Mouse (Mus musculus) cerebellum, adult 8-10 months (tissue): Measurements from ENCODE around the gene D630023F18Rik.

Experiments
- DNase-seq: peaks from one replicate; pipeline ENCODE4 v3.0.0; 2022

Gene D630023F18Rik

DNA sequence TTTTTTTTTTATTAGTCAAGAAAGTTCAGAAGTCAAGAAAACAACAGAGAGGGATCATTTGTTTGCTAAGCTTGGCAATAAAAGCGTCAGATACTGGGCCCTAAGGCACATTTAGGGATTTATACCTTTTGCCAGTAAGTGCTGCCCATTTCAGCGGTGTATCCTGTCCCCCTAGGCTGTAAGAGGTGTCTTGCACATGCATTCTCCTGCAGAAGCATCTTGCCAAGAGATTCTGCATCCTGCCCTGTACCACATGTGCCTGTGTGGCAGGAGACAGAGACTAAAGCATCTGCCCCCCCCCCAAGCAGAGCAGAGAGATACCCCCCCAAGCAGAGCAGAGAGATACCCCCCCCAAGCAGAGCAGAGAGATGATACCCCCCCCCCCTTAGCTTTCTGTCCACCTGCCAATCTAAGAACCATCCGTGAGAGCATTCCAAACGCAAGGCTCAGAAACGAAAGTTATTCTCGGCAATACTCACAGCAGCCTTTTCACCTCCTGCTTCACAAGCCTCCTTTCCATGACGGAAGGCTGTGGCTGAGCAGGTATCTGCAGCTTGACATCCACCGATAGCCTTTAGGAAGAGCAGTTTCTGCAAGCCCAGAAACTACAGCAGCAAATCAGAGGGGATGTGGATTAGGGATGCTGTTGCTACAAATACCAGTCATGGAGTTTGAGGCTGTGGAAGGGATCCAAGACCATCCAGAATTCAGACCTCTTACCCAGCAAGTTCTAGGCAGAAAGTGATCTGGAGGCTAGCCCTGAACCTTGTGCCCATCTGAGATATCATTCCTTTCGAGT lies at the start of gene D630023F18Rik:
TSS of gene D630023F18Rik (minus strand) at position 641 of the 799 bp plus-strand sequence.
- no peak for DNase-seq

DNA sequence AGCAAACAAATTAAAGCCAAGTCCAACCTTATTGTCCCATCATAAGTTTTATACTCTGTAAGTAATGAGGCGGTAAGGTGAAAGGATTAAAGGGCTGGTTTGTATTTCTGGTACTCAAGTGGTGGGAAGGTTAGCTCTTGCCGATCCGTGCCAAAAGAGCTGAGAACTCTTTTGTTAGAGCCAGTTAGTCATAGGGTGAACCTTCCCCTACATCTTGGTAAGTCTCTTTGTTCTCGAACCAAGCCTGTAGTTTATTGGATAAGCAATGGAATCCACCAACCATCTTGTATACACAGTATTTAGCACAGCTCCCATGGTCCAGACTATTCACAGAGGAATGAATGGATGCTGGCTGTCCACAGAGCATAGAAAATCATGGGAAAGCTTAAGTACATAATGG lies 48.6 kb upstream of the D630023F18Rik start:
- DNase-seq, result no peak

DNA sequence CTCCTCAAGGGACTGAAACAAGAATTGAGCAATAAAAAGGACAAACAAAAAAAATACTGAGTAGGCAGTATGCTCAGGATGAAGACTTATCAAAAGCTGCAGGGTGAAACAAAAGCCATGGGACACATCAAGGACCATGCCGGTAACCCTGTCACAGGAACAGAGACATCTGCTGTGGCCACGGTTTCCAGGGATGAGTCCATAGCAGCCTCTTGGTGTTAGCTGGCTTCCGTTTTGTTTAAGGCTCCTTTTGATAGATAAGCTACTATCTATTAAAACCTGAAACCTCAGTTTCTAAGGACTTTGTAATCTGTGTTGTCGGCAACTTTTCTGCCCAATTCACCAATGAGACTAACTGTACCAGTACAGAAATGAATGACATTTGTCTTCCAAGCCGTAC lies 46.9 kb upstream of the D630023F18Rik start:
- DNase-seq, result no peak

DNA sequence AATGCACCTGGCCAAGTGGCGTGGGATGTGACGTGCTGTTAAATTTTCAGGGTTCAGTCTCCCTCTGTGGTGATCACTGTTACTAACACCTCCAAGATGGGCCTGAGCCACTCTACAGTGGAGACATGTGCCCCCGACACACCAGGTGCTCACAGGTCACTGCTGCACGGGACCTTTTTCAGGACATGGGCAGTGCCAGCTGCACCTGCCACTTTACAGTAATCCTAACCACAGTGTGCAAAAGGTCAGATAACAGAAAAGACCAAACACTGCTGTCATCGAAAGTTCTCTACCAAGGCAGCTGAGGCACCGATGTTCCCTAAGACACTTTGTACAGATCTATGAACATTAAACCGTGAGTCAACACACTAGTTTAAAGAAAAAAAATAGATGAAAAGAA lies 46.5 kb upstream of the D630023F18Rik start:
- no peak for DNase-seq

DNA sequence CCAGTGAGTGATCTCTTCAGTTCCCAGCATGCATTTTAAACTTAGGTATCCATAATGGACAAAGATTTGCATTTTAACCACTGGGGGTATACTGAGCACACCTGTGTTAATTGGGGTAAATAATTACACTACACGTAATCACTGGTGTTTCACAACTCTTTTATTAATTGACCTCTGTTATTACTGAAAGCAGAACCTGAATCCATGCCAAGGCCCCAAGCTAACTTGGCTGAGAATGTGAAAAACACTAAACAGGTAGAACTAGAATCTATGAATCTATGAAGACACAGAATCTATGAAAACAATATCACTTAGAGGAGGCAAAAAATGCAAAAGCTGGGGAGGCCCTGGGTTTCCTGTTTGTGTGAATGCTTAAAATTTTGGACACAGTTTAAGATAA lies 44.5 kb upstream of the D630023F18Rik start:
- DNase-seq, result no peak

DNA sequence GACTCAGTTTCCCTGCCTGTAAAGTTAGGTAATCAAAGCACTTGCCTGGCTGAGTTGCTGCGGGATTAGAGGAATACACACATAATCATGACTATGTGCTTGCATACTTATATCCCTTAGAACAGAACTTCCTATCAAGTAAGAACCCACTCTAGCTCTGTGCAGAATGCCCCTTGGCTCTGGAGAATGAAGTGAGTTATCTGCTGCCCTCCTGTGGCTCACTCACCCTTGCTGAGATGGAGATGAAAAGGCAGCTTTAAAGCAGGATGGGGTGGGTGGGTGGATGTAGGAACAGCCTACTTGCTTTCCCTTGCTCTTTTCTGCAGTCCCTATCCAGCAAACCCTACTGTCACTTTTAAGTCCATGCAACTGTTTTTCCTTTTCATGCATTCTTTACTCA lies 39.2 kb upstream of the D630023F18Rik start:
- DNase-seq, result no peak

DNA sequence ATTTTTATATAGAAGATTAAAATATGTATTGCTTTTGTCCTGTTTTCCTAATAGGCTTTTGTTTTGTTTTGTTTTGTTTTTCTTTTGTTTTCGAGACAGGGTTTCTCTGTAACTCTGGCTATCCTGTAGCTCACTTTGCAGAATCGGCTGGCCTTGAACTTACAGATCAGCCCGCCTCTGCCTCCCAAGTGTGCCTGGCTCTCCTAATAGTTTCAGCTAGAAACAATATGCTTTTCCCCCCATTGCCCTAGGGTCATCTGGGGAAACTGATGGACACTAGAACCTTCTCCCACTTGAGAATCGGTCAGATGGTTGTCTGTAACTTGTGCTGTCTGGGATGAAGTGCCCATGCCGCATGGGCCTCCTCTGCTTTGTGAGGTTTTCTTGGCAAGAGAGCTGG lies 33.1 kb upstream of the D630023F18Rik start:
- DNase-seq, result no peak

DNA sequence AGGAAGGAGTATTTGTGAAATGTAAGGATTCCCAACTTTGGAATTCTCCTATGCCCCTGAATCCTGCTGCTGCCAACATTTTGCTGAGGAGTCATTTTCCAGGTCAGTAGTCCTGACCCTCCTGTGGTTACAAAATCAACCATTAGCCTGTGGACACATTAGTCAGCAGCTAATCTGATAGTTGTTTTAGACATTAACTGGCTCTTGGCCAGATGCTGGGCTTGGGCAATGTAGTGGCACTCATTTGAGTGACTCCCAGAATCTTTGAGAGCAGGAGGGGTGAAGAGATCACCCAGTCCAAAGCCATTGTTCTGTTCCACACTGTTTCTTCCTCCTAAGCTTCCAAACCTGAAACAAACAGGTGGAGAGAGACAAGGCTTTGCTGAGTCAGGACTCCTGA lies 31.8 kb upstream of the D630023F18Rik start:
- DNase-seq, result no peak

DNA sequence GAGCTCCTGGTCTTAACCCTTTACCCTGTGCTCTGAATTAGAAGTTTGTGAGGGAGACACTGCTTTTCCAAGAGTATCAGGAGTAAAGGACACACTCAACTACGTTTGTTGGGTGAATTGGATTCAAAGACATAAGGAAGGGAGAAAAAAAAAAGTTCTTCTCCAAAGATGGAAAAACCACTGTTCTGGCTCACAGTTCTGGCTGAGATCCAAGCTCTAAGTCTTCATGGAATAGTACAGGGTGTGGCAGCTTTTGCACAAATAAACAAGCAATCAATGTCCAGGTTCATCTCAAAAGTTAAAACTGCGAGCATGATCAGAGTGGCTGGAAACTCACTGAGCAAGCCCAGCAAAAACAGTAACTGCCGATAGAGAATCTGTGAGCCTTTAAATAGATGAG lies 25.0 kb upstream of the D630023F18Rik start:
- DNase-seq, result no peak

DNA sequence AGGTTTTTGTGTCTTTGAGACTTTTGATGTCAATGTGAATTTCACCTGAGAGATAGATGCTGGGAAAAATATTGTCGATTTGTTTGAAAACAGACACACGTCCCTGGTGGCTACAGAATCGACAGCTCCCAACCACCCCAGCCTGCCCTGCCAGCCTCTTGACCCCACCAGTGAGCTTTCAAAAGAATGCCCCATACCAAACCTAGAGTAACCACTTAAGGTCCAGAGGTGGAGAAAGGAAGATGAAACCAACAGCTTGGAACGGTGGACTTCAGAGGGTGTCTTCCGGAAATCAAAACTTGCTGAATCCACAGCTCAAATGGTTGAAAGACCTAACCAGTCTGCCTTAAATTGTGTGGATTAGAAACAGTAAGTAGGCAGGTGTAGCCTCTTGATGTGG lies 24.3 kb upstream of the D630023F18Rik start:
- DNase-seq, result no peak

DNA sequence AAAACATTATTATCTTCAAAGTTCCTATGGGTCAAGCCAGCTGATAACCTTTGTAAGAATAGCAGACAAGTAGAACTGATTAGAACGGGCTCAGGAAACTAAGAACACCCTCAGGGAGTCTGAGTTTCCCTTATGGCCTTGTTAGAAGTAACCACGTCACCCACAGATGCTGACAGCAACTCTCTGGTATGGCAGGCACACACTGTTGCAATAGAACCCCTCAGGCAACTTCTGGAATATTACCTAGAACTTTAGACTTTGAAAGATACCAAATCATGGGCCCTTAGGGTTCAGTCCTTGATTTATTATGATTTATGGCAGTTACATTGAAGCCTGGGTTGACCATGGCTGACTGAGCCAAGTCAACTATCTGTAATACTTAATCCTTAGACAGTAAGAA lies 23.6 kb upstream of the D630023F18Rik start:
- DNase-seq, result no peak

DNA sequence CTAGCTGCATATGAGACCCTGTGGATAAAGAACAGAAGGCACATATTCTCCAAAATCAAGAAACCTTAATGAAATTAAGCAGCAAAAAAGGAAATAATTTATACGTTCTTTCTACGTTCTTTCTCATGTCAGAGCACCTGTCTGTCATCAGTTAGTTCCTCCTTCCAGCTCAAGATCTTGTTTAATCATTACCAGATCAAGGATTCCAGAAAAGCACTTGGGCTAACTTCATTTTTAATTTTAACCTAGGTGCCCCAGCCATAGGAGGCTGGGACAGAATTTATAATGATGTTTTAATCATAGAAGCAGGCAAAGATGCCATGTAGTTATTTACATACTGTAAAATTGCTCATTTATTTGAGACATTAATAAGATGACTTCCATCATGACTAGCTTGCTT lies 21.8 kb upstream of the D630023F18Rik start:
- DNase-seq, result no peak

DNA sequence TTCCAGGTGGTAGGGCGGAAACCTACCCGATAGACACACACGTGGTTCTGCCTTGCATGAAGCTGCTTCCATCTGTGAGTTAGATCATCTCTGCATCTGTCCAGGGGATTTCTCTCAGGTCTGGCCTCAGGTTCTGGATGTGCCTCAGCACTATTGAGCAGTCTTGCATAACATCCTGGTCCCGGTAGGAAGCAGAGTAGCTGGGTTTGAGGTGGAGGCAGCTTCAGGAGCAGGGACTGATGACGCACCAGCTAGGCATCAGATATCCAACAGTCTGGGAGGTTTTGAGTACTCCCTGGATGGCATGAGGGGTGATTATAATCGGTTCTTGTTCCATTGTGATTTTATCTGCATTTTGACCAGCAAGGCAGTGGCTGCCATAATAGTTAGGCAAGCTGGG lies 14.5 kb upstream of the D630023F18Rik start:
- no peak for DNase-seq

DNA sequence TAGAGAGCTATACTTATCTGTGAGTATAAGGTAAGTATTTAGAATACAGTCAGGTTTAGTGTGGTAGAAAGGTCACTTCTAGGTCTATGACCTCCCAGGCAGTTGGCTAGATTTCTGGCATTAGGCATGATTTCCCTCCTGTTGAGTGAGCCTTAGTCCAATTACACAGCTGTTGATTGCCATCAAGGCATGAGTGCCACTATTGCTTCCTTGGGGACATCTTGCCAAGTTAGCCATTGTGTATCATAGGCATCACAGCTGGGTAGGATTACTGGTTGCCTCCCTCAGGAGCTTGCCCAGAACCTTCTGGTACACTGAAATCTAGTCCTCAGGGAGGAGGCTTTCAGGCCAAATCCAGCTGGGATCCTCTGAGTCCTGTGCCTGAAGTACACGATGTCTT lies 9.8 kb upstream of the D630023F18Rik start:
- no peak for DNase-seq

DNA sequence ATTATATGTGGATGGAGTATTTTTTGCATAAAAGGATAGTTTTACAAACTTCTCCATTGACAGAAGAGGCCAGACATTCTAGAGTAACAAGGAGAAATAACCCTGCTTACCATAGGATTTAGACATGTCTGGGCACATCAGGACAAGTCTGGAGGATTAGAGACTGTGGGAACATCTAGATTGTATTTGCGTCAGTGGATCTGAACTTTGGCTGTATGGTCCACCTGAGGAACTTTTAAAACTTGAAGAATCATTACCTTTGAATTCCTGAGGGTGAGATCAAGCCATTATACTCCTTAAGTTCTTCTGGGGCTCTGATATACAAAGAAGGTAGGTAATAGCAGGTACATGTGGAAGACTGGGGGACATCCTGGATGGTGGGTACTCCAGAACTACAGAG lies 8.7 kb upstream of the D630023F18Rik start:
- DNase-seq, result no peak

DNA sequence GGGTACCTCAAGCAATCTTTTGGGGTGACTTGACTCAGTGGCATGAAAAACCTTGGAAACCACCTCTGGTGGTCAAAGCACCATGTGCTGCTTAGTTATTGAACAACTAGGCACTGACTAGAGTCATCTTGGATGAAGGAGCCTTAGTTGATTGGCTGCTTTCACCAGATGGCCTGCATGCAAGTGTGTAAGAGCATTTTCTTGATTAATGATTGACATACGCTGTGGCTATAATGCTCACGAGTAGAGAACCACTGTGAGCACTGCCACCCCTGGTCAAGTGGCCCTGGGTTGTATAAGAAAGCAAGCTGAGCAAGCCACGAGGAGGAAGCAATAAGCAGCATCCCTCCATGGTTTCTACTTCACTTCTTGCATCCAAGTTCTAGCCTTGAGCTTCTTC lies 7.2 kb upstream of the D630023F18Rik start:
- no peak for DNase-seq

DNA sequence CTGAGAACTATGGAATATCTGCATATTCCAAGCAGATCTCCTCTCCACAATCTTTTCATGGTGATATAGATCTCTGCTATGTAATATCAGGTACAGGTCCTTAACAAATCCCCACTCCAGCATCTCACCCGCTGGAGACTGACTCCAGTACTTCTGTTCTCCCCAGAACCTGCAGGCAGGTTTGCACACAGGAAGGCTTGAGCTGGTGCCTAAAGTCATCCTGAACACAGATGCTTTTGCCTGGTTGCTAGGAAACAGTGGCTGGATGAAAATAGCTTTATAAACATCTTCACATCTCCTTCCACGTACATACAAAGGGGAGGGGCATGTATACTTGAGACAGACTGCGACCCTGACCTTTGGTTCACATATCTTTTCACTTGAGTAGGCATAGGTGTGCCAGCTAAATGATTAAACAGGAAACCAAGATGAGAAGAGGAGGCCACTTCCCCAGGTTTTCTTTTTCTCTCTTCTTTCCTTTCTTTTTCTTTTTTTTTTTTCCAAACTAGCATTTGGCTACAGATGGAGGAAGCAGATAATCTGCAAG lies 6.7 kb upstream of the D630023F18Rik start:
- DNase-seq, result no peak

DNA sequence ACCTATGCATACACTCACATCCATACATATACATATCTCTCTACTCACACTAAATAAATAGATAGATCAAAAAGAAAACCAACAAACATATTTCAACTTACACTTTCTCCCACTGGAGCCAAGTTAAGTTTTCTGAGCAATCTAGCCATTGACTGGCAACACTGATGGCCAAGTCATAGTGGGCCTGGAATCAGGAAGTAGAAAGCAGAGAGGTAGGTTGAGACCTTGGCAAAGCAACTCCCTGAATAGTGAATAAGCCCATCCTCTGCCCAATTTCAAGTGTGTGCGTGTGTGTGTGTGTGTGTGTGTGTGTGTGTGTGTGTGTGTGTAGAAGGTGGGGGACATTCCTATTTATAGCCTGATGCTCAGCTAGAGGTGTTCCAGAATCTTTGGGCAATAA lies 3.6 kb downstream of the D630023F18Rik start, which contains the start of gene Gm28845:
TSS of gene Gm28845 (minus strand) at position 121 of the 400 bp plus-strand sequence.
- no peak for DNase-seq

DNA sequence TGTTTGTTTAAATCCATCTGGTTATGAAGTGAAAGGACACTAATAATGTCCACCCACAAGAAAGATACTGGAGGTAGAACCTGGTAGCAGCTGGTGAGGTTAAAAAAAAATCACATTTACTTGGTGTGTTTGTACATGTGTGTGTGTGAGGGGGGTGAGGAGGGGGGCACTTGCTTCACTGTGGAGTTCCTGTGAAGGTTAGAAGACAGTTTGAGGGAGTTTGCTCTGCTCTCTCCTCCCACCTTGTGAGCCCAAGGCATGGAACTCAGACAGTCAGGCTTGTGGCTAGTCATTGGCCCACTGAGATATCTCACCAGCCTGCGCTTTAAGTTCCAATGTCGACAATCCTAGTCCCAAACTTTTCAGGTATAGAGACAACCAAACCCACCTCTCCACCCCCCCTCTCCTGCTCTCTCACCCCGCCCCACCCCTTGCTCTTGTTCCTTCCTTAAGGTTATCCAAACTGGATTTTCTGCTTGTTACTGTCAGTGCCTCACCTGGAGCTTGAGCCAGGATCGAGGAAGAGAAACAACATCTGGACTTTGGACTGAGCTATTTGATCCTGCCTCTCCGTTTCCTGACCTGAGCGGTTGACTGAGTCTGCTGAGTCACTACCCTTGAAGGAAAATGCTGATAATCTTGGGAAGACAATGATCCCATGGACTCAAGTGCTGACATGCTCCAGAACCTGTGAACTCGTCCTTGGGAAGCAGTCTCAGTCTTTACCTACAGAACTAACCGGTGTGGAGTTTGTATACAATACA lies 4.7 kb downstream of the D630023F18Rik start:
- no peak for DNase-seq

DNA sequence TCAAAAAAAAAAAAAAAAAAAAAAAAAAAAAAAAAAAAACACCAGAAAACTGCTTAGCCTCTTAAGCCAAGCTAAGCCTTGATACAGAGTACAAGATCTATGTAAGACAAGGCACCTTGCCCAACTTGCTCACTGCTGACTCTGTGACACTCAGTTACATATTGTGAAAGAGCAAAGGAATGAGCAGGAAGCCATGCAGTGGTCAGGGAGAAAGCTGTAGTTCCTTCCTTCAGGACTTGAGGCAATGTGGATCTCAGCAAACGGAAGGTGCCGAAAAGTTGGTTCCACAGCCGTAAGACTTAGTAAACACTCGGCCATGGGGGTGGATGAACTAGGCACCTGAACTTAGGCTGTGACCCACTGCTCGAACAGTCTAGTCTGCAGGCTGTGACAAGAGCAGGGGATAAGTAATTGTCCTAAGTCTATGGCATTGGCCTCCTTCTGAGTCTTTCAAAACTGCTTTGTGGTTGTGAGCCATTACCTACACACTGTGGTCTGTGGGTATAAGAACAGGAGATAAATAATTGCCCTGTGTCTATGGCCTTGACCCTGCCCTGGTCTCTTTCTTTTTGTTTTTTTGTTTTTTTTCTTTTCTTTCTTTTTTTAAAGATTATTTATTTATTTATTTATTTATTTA lies 9.4 kb downstream of the D630023F18Rik start:
- no peak for DNase-seq

DNA sequence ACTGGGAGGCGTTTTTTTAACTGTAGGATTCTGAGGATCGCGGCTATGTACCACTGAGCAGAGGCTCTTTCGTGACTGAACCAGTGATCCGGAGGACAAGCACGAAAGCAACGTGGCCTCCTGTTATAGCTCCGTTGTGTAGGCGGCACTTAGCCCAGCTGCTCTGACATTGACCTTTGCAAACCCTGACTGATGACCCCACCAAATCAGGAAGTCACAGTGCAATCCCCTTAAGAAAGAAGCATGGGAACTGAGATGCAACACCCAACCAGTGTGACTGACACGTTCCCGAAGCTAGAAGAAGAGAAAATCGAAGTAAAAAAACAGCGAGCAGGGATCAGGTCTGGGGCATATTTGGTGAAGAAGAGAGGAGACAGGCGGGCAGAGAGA lies 10.2 kb downstream of the D630023F18Rik start:
- no peak for DNase-seq

DNA sequence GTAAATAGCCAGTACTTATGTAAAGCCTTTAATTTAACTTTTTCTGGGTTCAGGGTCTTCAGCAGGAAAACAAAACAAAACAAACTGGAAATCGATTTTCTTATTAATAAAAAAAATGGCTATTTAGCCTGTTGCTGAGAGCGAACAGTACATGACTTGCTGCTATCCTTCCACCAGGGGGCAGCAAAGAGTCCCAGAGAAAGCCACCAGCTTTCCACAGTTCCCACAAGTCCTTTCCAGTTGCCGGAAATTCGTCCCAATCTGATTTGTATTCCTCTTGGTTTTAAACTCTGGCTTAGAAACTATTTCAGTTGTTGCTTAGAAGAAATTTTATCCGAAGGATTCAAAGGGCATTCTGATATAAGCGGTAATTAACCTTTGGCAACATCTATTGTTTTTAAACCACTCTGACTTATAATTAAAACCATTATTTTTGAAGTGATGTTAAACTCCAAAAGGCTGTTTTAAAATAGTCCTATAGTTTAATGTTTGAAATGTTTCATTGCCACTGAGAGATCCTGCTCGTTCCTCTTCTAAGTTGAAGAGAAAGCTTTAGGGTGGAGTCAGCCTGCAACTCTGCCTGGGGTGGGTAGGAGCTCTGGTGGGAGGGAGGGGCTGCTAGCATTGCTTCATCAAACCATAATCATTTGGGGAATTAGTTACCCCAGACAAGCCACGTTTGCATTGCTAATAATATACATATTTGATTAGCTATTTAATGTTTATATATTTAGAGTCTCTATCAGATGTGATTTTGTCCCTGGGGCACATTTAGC lies 10.8 kb downstream of the D630023F18Rik start:
- peak; percentile 69 for DNase-seq
